Mouse (Mus musculus) liver, embryonic 16.5 days (tissue): ENCODE measurements at regions not wholly inside any gene's neighbourhood (a gene's known extent, or its start where the extent isn't known, plus 50 kb on each side); places are given as distances from the start of the nearest gene placed in this dataset.

Source experiments
- ATAC-seq: fragments of 200-750 bp; cut with Nextera tagmentation; 2 replicates; pipeline ENCODE4 v1.8.0; 2017; ENCODE audit warnings: low read depth, mild to moderate bottlenecking, moderate number of reproducible peaks, moderate library complexity
- H3K27ac ChIP-seq: fragments of 300-500 bp; sonication (generic); 2 replicates; pipeline ENCODE4 v1.5.1; 2014; ENCODE audit warnings: mild to moderate bottlenecking, low read length
- H3K27me3 ChIP-seq: fragments of 300-500 bp; sonication (generic); 2 replicates; pipeline ENCODE4 v1.6.1; 2014; ENCODE audit warnings: low read depth, low read length, mixed read lengths; ENCODE audit not compliant: control insufficient read depth, insufficient read depth
- H3K36me3 ChIP-seq: fragments of 300-500 bp; sonication (generic); 2 replicates; pipeline ENCODE4 v1.6.1; 2014; ENCODE audit warnings: mild to moderate bottlenecking; ENCODE audit not compliant: control insufficient read depth, insufficient read depth
- H3K4me1 ChIP-seq: fragments of 300-500 bp; sonication (generic); 2 replicates; pipeline ENCODE4 v1.6.1; 2014; ENCODE audit warnings: low read depth, low read length, mixed read lengths; ENCODE audit not compliant: control insufficient read depth
- H3K4me2 ChIP-seq: fragments of 300-500 bp; sonication (generic); 2 replicates; pipeline ENCODE4 v1.6.1; 2014; ENCODE audit warnings: low read depth, low read length, mixed read lengths
- H3K4me3 ChIP-seq: fragments of 300-500 bp; sonication (generic); 2 replicates; pipeline ENCODE4 v1.5.1; 2014; ENCODE audit warnings: low read depth, mild to moderate bottlenecking, low read length
- H3K9ac ChIP-seq: fragments of 300-500 bp; sonication (generic); 2 replicates; pipeline ENCODE4 v1.6.1; 2014; ENCODE audit warnings: low read depth, low read length
- H3K9me3 ChIP-seq: fragments of 300-500 bp; sonication (generic); replicated peaks from 2 replicates; pipeline ENCODE4 v1.6.1; 2016; ENCODE audit warnings: low read length; ENCODE audit not compliant: control insufficient read depth
- WGBS: fragments of 180-500 bp; shearing (Covaris S2); extraction: QIAGEN DNeasy Blood & Tissue Kit; methylation state at CpG from one replicate; pipeline ENCODE4 v1.1.7; 2014; ENCODE audit not compliant: insufficient replicate concordance; 5-methylcytosine and 5-hydroxymethylcytosine counted together

GRCm38 (mm10) chr1:90505599-90505998 lies 97.2 kb upstream of the Cops8 start:
- no peak overlapping the region for H3K9ac ChIP-seq
- H3K4me3 ChIP-seq = no peak overlapping the region
- H3K27me3 ChIP-seq = no peaks in the 10 kb centered on the region
- whole genome bisulfite sequencing = 24% methylated on average over 3 of the region's 3 CpGs
- H3K4me2 ChIP-seq = no peak overlapping the region
- H3K9me3 ChIP-seq = no peaks in the 10 kb centered on the region
- no peak overlapping the region for H3K27ac ChIP-seq
- no peaks in the 10 kb centered on the region for H3K36me3 ChIP-seq
- ATAC-seq = no peak
- H3K4me1 ChIP-seq = no peaks in the 10 kb centered on the region

DNA sequence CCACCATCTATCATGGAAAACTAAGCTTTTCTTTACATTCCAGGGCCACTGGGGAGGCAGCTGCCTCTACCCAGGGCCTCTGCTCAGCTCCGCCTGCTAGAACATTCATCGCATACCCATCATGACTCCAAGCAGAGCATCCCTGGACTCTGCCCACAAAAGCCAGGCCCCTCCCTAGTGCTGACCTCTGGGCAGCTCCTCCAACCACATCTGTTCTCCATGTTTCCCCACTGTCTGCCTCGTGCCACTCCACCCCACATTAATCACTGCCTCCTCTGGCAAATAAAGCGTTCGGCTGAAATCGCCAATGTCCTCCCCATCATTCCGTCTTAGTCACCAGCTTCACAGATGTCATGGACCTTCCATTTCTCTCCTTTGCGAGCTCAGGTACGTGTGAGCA lies 96.2 kb upstream of the Cops8 start:
- no peaks in the 10 kb centered on the region for H3K9me3 ChIP-seq
- no peaks in the 10 kb centered on the region for H3K36me3 ChIP-seq

DNA sequence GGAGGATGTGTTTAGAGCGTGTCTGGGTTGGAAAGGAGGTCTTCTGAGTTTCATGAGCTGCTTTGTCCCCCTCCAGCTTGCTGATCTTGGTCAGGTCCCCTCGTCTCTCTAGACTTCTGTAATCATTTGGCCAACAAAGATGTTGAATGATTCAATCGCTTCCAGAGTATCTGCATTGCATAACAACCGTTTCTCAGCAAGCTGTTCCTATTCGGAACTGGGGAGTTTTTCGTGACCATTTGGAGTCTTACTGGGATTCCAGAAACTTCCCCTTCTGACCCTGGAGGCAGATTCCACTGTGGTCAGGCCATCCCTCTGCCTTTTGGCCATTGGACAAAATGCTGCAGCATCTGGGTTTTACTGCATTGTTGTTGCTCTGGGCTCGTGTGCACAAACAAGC lies 93.4 kb upstream of the Cops8 start:
- Histone ChIP-seq H3K4me1 (no peaks in the 10 kb centered on the region), H3K27ac (no peak overlapping the region), H3K27me3 (no peaks in the 10 kb centered on the region), H3K4me3 (no peak overlapping the region), H3K9me3 (no peaks in the 10 kb centered on the region), H3K36me3 (no peaks in the 10 kb centered on the region), H3K4me2 (no peak overlapping the region), H3K9ac (no peak overlapping the region)
- ATAC-seq = no peak
- WGBS = 49% methylated on average over 7 of the region's 7 CpGs

More for the DNA sequence above, 96.2 kb upstream of the Cops8 start:
- Histone ChIP-seq H3K9ac (no peak overlapping the region), H3K4me2 (no peak overlapping the region), H3K4me1 (no peaks in the 10 kb centered on the region), H3K4me3 (no peak overlapping the region), H3K27ac (no peak overlapping the region), H3K27me3 (no peaks in the 10 kb centered on the region)
- 70% methylated on average over 9 of the region's 9 CpGs for WGBS
- no peak for ATAC-seq

GRCm38 (mm10) chr1:90513442-90514070 lies 89.2 kb upstream of the Cops8 start:
- Histone ChIP-seq H3K27ac (no peak overlapping the region), H3K27me3 (no peaks in the 10 kb centered on the region), H3K4me1 (no peaks in the 10 kb centered on the region), H3K4me3 (no peak overlapping the region), H3K9ac (no peak overlapping the region), H3K4me2 (no peak overlapping the region), H3K36me3 (no peaks in the 10 kb centered on the region), H3K9me3 (no peaks in the 10 kb centered on the region)
- 49% methylated on average over 4 of the region's 4 CpGs for WGBS
- ATAC-seq = no peak

- no peaks in the 10 kb centered on the region for H3K36me3 ChIP-seq
- WGBS = 72% methylated on average over 7 of the region's 7 CpGs
- H3K27me3 ChIP-seq = no peaks in the 10 kb centered on the region
- no peak overlapping the region for H3K9ac ChIP-seq
- no peak overlapping the region for H3K4me3 ChIP-seq
- no peak overlapping the region for H3K27ac ChIP-seq
- no peaks in the 10 kb centered on the region for H3K4me1 ChIP-seq
- no peak overlapping the region for H3K4me2 ChIP-seq
- no peaks in the 10 kb centered on the region for H3K9me3 ChIP-seq
- ATAC-seq = no peak
Observed at GRCm38 (mm10) chr1:90514176-90514575, 88.6 kb upstream of the Cops8 start.

DNA sequence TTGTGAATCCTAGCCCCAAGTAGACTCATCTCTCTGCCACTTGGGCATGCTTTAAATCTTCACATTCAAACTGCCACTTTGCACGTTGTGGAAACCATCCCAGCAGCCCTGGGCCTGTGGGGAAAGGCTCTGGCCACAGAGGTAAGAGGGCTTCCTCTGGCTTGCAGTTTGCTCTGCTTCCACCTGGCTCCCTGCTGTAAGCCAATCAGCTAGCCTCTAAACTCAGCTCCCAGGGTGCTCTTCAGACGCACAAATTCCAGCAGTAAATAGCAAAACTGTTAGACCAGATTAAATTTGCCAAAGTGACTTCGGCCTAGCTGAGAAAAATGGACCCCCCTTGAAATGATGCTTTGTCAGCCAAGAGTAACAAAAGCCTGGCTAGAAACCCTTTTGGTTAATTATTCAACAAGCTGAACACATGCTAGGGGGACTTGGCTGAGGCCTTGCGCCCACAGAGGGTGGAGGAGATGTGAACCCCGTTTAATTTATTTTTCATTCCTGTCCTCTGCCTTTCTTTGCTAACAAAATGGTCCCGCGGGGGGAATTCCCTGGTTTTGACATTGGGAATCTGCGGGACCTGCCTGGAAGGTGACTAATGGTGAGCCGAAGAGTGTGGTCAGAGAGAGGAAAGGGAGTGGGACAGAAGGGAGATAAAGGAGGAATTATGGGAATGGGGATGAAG lies 84.1 kb upstream of the Cops8 start:
- Histone ChIP-seq H3K9ac (no peak overlapping the region), H3K4me1 (no peaks in the 10 kb centered on the region), H3K9me3 (no peaks in the 10 kb centered on the region), H3K4me2 (no peak overlapping the region), H3K4me3 (no peak overlapping the region), H3K36me3 (no peaks in the 10 kb centered on the region), H3K27me3 (no peaks in the 10 kb centered on the region), H3K27ac (no peak overlapping the region)
- no peak for ATAC-seq
- 41% methylated on average over 9 of the region's 9 CpGs for WGBS

GRCm38 (mm10) chr1:90519284-90520275 lies 83.2 kb upstream of the Cops8 start:
- Histone ChIP-seq H3K27ac (no peak overlapping the region), H3K27me3 (no peaks in the 10 kb centered on the region), H3K4me2 (no peak overlapping the region), H3K4me3 (no peak overlapping the region), H3K4me1 (no peaks in the 10 kb centered on the region), H3K9me3 (no peaks in the 10 kb centered on the region), H3K36me3 (no peaks in the 10 kb centered on the region), H3K9ac (no peak overlapping the region)
- WGBS = 55% methylated on average over 12 of the region's 12 CpGs
- no peak for ATAC-seq

- Histone ChIP-seq H3K9me3 (no peaks in the 10 kb centered on the region), H3K9ac (no peak overlapping the region), H3K27ac (no peak overlapping the region), H3K4me3 (no peak overlapping the region), H3K4me2 (no peak overlapping the region), H3K36me3 (no peaks in the 10 kb centered on the region), H3K4me1 (no peaks in the 10 kb centered on the region), H3K27me3 (no peaks in the 10 kb centered on the region)
- WGBS = 69% methylated on average over 8 of the region's 8 CpGs
- ATAC-seq = no peak
Observed at GRCm38 (mm10) chr1:90522294-90522693, 80.5 kb upstream of the Cops8 start.
